Mouse (Mus musculus): ENCODE data around the gene Rrp36. TPM values are rescaled to one million over a fixed set of nuclear protein-coding genes. Genes with fewer than 3 reads are reported as not detected.

The Rrp36 gene
- polyA plus RNA-seq, 1 experiment, result 48.5 TPM

- H3K36me3 ChIP-seq (ENCODE audit: control insufficient read depth, insufficient read depth, low read length, poor library complexity, severe bottlenecking), result peaks cover 6% of the 10 kb centered on the region; the same call in 1 of the 2 replicates
- no peaks in the 10 kb centered on the region for H3K9me3 ChIP-seq (replicated peaks; ENCODE audit: control insufficient read depth, insufficient read depth, low read length, poor library complexity, severe bottlenecking)
- TF ChIP-seq EP300 (IDR thresholded peaks at IDR 0.05; ENCODE audit: insufficient read depth, low read depth, low read length), result no peak
- TF ChIP-seq CTCF (IDR thresholded peaks at IDR 0.05; ENCODE audit: low read depth, low read length), result no peak
- TF ChIP-seq POLR2A (IDR thresholded peaks at IDR 0.05; ENCODE audit: insufficient read depth, low read length), result no peak
- H3K4me3 ChIP-seq (ENCODE audit: low read depth, low read length), result no peak overlapping the region
- H3K4me1 ChIP-seq (ENCODE audit: control insufficient read depth, insufficient read depth, low read length), result no peaks in the 10 kb centered on the region
- no peaks in the 10 kb centered on the region for H3K27me3 ChIP-seq (ENCODE audit: control insufficient read depth, insufficient read depth, low read length, poor library complexity, severe bottlenecking)
- H3K9ac ChIP-seq (ENCODE audit: low read depth, poor library complexity, severe bottlenecking), result no peak overlapping the region
- H3K27ac ChIP-seq (ENCODE audit: insufficient read depth, low read length), result no peak overlapping the region
Measured at GRCm38 (mm10) chr17:46647279-46647678, 26.9 kb downstream of the Rrp36 start.

- H3K9me3 ChIP-seq (replicated peaks; ENCODE audit: control insufficient read depth, insufficient read depth, low read length, poor library complexity, severe bottlenecking), result no peaks in the 10 kb centered on the region
- peaks cover 6% of the 10 kb centered on the region; the same call in 1 of the 2 replicates for H3K36me3 ChIP-seq (ENCODE audit: control insufficient read depth, insufficient read depth, low read length, poor library complexity, severe bottlenecking)
- no peak for TF ChIP-seq CTCF (IDR thresholded peaks at IDR 0.05; ENCODE audit: low read depth, low read length)
- no peak for TF ChIP-seq EP300 (IDR thresholded peaks at IDR 0.05; ENCODE audit: insufficient read depth, low read depth, low read length)
- no peak for TF ChIP-seq POLR2A (IDR thresholded peaks at IDR 0.05; ENCODE audit: insufficient read depth, low read length)
- H3K27me3 ChIP-seq (ENCODE audit: control insufficient read depth, insufficient read depth, low read length, poor library complexity, severe bottlenecking), result no peaks in the 10 kb centered on the region
- H3K27ac ChIP-seq (ENCODE audit: insufficient read depth, low read length), result peak overlapping the region; percentile 16; the same call in 1 of the 2 replicates
- H3K4me1 ChIP-seq (ENCODE audit: control insufficient read depth, insufficient read depth, low read length), result no peaks in the 10 kb centered on the region
- peak overlapping the region; percentile 76 for H3K9ac ChIP-seq (ENCODE audit: low read depth, poor library complexity, severe bottlenecking)
- H3K4me3 ChIP-seq (ENCODE audit: low read depth, low read length), result peak overlapping the region; percentile 98
Measured at GRCm38 (mm10) chr17:46646322-46646662, 27.9 kb downstream of the Rrp36 start.

DNA sequence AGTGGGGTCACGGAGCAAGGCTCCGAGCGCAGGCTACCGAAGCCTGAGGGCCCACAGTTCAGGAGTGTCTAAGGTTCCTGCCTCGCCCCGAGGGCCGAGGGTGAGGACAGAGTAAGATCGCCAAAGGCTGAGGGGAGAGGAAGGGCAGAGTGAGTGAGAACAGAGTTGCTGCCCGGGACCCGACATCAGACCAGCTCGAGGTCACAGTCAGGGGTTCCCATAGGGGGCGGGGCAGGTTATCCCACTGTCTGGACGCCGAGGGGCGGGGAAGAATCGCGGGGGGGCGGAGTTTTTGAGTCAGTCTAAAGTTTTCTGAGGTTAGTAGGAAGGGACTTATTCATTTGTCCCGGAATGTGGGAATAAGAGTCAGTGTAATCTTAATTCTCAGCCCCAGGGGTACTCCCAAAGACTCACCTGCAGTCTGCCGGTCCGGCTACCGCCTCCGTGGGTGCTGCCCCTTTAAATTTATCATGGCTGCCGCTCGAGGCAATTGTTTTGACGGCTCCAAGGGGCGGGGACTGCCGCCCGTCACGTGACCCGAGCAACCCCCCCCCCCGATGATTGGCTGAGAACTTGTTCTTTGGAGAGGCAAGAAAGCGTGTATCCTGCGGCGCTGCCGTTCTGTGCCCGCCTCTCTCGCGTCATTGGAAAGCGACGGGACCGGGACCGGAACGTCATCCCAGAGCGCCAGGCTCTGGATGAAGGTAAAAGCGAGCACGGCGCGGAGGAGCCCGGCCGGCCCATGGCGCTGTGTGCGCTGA lies 28.4 kb downstream of the Rrp36 start, which contains the start of the genes Klc4 and Mrpl2:
Klc4 (minus strand) TSS at position 462 of the 761 bp plus-strand sequence.
Mrpl2 (plus strand) TSS at position 669 of the 761 bp plus-strand sequence.
- Histone ChIP-seq H3K4me1 (ENCODE audit: control insufficient read depth, insufficient read depth, low read length) (no peaks in the 10 kb centered on the region), H3K27me3 (ENCODE audit: control insufficient read depth, insufficient read depth, low read length, poor library complexity, severe bottlenecking) (no peaks in the 10 kb centered on the region), H3K9me3 (replicated peaks; ENCODE audit: control insufficient read depth, insufficient read depth, low read length, poor library complexity, severe bottlenecking) (no peaks in the 10 kb centered on the region), H3K27ac (ENCODE audit: insufficient read depth, low read length) (peak within 1 kb of the TSS; percentile 16; the same call in 1 of the 2 replicates), H3K36me3 (ENCODE audit: control insufficient read depth, insufficient read depth, low read length, poor library complexity, severe bottlenecking) (peaks cover 6% of the 10 kb centered on the region; the same call in 1 of the 2 replicates), H3K9ac (ENCODE audit: low read depth, poor library complexity, severe bottlenecking) (peak within 1 kb of the TSS; percentile 76), H3K4me3 (ENCODE audit: low read depth, low read length) (peak within 1 kb of the TSS; percentile 98)
- no peak for TF ChIP-seq CTCF (IDR thresholded peaks at IDR 0.05; ENCODE audit: low read depth, low read length)
- peak; percentile 34 for TF ChIP-seq POLR2A (IDR thresholded peaks at IDR 0.05; ENCODE audit: insufficient read depth, low read length)
- TF ChIP-seq EP300 (IDR thresholded peaks at IDR 0.05; ENCODE audit: insufficient read depth, low read depth, low read length), result peak; percentile 14; the same call in 1 of the 2 replicates

GRCm38 (mm10) chr17:46644916-46645475 lies 29.2 kb downstream of the Rrp36 start:
- Histone ChIP-seq H3K9ac (ENCODE audit: low read depth, poor library complexity, severe bottlenecking) (peak overlapping the region; percentile 76), H3K36me3 (ENCODE audit: control insufficient read depth, insufficient read depth, low read length, poor library complexity, severe bottlenecking) (peaks cover 6% of the 10 kb centered on the region; the same call in 1 of the 2 replicates), H3K4me3 (ENCODE audit: low read depth, low read length) (peak overlapping the region; percentile 95), H3K4me1 (ENCODE audit: control insufficient read depth, insufficient read depth, low read length) (no peaks in the 10 kb centered on the region), H3K27me3 (ENCODE audit: control insufficient read depth, insufficient read depth, low read length, poor library complexity, severe bottlenecking) (no peaks in the 10 kb centered on the region), H3K9me3 (replicated peaks; ENCODE audit: control insufficient read depth, insufficient read depth, low read length, poor library complexity, severe bottlenecking) (no peaks in the 10 kb centered on the region), H3K27ac (ENCODE audit: insufficient read depth, low read length) (no peak overlapping the region)
- no peak for TF ChIP-seq CTCF (IDR thresholded peaks at IDR 0.05; ENCODE audit: low read depth, low read length)
- TF ChIP-seq EP300 (IDR thresholded peaks at IDR 0.05; ENCODE audit: insufficient read depth, low read depth, low read length), result no peak
- no peak for TF ChIP-seq POLR2A (IDR thresholded peaks at IDR 0.05; ENCODE audit: insufficient read depth, low read length)

DNA sequence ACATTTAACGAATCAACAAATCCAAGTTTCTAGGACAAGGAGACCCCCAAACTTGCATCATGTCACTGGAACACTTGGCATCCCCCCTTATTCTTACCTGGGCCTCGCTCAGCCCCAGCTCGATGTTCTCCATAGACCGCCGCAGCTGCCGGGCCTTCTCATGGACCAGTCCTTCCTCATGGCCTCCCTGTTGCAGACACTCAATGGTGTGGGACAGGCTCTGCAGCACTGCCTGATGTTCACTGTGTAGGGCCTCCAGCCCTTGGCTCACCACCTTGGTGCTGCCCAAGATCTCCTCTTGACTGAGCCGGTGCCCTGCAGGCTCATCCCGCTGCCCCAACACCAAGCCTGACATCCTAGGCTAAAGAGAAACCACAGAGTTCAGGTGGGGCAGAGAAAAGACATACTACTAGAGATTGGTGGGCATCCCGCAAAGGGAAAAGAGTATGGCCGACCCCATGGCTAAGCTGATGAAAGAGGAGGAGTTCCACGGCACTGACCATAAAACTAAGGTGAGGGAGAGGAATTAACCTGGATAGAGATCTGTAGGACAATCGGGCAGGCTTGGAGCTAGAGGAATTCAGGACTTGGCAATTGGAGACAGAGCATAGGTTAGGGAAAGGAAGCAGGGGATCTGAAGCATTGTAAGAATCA lies 29.9 kb downstream of the Rrp36 start:
- H3K4me3 ChIP-seq (ENCODE audit: low read depth, low read length), result no peak overlapping the region
- no peak overlapping the region for H3K9ac ChIP-seq (ENCODE audit: low read depth, poor library complexity, severe bottlenecking)
- peaks cover 6% of the 10 kb centered on the region; the same call in 1 of the 2 replicates for H3K36me3 ChIP-seq (ENCODE audit: control insufficient read depth, insufficient read depth, low read length, poor library complexity, severe bottlenecking)
- H3K4me1 ChIP-seq (ENCODE audit: control insufficient read depth, insufficient read depth, low read length), result no peaks in the 10 kb centered on the region
- no peak overlapping the region for H3K27ac ChIP-seq (ENCODE audit: insufficient read depth, low read length)
- TF ChIP-seq POLR2A (IDR thresholded peaks at IDR 0.05; ENCODE audit: insufficient read depth, low read length), result no peak
- TF ChIP-seq EP300 (IDR thresholded peaks at IDR 0.05; ENCODE audit: insufficient read depth, low read depth, low read length), result no peak
- no peak for TF ChIP-seq CTCF (IDR thresholded peaks at IDR 0.05; ENCODE audit: low read depth, low read length)
- H3K27me3 ChIP-seq (ENCODE audit: control insufficient read depth, insufficient read depth, low read length, poor library complexity, severe bottlenecking), result no peaks in the 10 kb centered on the region
- H3K9me3 ChIP-seq (replicated peaks; ENCODE audit: control insufficient read depth, insufficient read depth, low read length, poor library complexity, severe bottlenecking), result no peaks in the 10 kb centered on the region
